Mouse (Mus musculus): ENCODE data around the gene Syne1.

DNA sequence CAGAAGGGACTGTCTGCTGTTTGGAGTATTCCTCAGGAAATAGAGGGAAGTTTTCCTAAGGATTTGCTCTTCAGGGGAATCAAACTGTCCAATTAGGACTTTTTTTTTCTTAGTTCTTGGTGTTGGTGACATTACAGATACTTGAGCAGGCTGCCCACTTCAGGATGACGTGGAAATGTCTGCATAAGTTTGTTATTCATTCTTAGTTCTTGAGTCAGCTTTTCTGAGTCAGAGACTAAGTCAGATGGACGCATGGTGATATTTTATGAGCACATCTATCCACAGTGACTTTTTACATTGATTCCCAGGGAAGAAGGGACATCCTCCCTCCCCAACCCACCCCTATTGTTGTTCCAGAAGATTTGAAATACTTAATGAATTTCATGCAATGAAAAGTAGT, 567.4 kb downstream of the Syne1 start:
- TF ChIP-seq POLR2A (IDR thresholded peaks at IDR 0.05; ENCODE audit: borderline replicate concordance, low read depth, low read length) (no peak), CTCF (IDR thresholded peaks at IDR 0.05; ENCODE audit: low read depth, low read length) (no peak)

All from bone marrow macrophage, adult 2 months (primary cell).